Mouse (Mus musculus): ENCODE data around the gene Saa1.
A peak's percentile ranks its signal among the peaks of the same experiment; 100 is the strongest.
"Not testable (repeated sequence)": the region's sequence is repeated elsewhere in the genome, so short reads cannot be mapped to it uniquely, and the experiment has no call there.

Gene Saa1

GRCm38 (mm10) chr7:46742880-46743279 is at the start of gene Saa1:
Gene Saa1, minus strand, starts transcription at chr7:46742980.
- not testable (repeated sequence) for DNase-seq (ENCODE audit: low spot score in 2 of 2)

- no peak for DNase-seq (ENCODE audit: low spot score in 2 of 2)
Observed at GRCm38 (mm10) chr7:46789177-46789849, 46.5 kb upstream of the Saa1 start.

DNA sequence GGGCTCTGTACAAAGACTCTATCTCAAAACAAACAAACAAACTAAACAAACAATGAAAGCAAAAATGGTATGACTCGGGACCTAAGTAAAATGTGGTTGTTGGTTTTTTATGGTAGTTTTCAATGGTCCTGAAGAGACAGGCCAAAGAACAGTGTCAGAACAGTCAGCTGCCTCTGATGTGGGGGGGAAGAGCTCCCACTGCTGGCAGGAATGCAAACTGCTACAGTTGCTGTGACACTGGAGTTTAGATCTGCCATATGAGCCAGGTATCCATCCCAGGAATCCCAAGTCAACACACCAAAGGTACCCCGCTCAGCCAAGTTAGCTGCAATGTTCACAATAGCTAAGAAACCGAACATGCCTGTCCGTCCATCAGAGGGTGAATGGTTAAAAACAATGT is 27.9 kb upstream of the Saa1 start:
- peak; percentile 54 to 57 for DNase-seq (ENCODE audit: low spot score in 2 of 2)

DNA sequence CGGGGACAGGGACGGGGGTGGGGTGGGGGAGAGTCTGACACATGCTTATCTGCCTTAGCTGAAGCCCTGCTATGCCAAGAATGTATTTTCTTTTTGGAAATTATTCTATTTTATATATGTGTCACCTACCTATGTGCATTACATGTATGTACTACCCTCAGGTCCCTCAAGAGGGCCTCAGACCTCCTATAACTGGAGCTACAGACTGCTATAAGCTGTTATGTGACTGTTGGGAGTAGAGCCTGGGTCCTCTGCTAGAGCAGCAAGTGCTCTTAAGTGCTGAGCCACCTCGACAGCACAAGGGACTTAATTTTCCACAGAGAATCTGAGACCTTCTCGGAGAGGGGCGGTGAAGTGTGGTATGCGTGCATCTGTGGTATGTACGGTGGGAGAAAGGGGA is 25.7 kb upstream of the Saa1 start:
- DNase-seq (ENCODE audit: low spot score in 2 of 2), result no peak

DNA sequence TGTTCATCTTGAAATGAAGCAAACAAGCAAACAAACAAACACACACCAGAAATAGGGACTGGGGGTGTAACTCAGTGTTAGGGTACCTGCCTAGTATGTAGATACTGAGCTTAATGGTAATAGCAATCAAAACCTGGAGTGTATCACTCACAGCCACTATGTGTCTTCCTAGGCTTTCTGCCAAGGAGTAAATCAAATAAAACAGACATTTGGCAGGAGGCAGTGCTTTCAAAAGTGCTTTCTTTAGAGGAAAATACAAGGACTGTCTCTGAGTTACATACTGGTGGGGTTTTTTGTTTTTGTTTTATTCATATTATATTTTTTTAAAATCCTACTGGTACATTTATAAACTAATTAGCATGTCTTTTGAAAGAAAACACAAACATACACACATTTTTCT is 24.6 kb upstream of the Saa1 start:
- no peak for DNase-seq (ENCODE audit: low spot score in 2 of 2)

DNA sequence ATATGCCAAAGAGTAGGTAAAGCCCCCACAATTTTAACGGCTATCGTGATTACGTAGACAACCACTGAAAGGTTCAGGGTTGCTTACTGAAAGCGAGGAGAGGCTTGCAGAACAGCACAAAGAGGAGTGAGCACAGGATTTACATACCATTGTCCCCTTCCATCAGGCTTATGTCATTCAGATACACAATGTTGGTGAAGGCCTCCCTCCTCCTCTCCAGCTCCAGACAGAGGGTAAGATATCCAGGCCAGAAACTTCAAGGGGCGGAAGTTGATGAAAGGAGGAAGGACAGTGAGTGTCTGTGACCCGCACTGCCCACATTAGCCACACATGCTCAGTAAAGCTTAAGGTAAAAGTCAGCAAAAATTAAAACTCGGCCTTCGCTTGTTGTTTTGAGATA is 21.9 kb upstream of the Saa1 start:
- DNase-seq (ENCODE audit: low spot score in 2 of 2), result no peak

DNA sequence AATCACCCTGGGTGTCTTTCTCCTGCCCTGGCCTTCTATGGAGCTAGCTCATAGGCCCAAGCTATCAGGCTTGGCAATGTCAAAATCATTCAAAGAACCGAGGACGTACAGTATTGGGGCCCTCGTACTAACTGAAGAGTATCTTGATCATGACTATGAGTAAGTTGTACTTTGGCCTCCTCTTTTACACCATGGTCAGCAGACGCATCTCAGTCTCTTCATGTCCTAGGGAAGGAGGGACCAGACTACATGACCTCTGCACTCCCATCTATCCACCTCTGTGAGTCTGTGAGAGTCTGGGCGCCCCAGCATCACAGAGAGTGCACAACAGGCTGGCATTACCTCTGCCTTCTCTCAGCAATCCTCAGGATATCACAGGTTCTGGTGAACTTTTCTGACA is 19.8 kb upstream of the Saa1 start:
- DNase-seq (ENCODE audit: low spot score in 2 of 2), result no peak

DNA sequence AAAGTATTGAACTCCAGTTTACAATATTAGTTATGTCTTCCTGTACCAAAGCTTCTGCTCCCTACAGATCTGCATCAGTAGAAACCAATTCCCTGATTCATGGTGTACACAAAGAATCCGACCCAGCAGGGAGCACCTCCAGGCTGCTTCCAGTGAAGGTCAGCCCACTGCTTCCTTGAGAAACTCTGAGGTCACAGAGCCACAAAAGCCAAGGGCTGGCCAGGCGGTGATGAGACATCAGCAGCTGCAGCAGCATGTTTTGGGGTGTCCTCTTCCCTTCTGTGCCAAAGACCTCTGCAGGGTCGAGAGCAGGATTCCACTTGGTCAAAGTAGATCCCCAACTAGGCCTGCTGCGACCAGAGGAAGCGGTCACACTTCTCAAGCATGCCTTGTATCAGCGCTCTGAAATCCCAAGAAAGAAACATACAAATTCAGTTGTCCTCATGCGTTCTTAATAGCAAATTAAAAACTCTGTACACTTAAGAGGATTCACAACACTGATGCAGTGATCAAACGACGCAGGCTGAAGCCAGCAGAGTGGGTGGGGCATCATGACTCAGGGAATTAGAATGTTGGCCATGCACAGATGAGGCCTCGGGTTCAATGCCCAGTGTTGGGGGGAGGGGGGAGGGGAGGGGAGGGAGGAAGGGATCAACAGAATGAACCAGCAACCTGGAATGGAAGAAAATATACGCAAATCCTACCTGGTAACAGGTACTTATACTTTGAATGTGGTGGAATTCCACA is 18.4 kb upstream of the Saa1 start:
- DNase-seq (ENCODE audit: low spot score in 2 of 2), result no peak

DNA sequence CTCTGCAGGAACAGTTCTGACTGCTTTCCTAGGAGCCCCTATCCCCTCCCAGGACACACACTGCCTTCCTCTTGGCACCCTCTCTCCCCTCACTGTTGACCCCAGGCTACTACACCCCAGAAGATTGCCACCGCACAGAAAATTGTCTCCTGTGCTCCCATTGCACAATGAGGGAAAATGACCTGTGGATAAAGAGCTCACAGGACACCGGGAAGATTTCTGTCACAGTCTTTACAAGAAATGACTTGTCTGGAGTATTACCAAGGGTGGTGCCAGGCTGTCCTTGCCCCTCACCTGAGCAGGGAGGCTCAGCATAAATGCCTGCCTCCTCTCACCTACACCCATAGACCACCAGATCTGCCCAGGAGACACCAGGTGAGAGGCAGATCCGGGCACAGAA is 8.7 kb upstream of the Saa1 start, which contains the start of gene Saa2:
Gene Saa2, plus strand, starts transcription at position 301 of the 400 bp plus-strand sequence.
- DNase-seq (ENCODE audit: low spot score in 2 of 2), result no peak

DNA sequence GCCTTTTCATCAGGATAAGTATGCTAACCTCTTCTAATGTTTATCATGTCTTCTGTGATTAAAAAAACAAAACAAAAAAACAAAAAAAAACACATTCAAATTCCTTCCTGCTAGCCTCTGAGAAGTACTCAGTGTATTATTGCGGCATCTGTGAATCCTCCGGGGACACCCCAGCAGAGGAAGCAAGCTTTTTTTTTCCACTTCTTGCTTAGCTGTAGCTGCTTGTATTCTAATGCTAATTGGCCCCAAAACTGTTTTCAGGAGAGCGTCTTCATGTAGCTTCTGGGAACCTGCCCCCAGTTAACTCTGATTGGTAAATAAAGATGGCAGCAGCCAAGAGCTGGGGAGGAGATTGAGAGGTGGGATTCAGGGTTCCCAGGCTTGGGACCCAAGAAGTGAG is 5.7 kb upstream of the Saa1 start:
- DNase-seq (ENCODE audit: low spot score in 2 of 2), result no peak

DNA sequence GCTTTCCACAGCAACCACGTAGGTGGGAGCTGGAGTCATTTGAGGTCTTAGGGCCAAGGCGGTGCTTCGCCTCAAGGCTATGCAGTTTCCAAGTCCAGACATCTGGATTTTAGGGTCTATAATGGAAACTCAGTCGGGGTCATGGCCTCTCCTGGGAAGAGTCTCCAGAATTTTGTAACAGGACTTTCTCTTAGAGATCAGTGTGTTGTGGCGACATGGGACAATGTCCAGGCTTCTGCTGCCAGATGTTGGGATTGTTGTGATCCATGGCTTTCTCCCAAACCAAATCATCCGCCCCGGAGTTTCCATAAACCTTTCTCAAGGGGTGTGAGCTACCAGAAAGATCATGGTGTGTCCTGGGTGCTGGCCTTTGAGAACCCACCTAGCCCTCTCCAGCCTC is 3.6 kb upstream of the Saa1 start:
- no peak for DNase-seq (ENCODE audit: low spot score in 2 of 2)

- DNase-seq (ENCODE audit: low spot score in 2 of 2), result no peak
Observed at GRCm38 (mm10) chr7:46745816-46746215, 3.0 kb upstream of the Saa1 start.

DNA sequence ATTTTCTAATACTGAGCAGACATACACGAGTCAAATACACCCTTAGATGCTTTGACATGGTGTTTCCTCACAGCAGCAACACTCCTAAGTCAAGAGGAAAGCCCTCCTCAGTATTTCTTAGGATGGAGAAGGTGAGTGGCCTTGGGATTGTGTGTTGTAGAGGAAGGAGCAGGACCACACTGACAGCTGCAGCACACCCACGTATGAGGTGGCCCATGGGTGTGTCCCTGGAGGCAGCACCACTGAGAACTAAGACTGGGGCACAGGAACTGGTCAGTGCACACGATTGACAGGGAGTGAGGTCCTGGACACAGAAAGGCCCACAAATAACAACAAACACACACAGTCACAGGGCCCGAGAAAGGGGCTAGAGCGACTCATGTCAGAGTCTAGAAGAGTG is 2.7 kb downstream of the Saa1 start:
- not testable (repeated sequence) for DNase-seq (ENCODE audit: low spot score in 2 of 2)

DNA sequence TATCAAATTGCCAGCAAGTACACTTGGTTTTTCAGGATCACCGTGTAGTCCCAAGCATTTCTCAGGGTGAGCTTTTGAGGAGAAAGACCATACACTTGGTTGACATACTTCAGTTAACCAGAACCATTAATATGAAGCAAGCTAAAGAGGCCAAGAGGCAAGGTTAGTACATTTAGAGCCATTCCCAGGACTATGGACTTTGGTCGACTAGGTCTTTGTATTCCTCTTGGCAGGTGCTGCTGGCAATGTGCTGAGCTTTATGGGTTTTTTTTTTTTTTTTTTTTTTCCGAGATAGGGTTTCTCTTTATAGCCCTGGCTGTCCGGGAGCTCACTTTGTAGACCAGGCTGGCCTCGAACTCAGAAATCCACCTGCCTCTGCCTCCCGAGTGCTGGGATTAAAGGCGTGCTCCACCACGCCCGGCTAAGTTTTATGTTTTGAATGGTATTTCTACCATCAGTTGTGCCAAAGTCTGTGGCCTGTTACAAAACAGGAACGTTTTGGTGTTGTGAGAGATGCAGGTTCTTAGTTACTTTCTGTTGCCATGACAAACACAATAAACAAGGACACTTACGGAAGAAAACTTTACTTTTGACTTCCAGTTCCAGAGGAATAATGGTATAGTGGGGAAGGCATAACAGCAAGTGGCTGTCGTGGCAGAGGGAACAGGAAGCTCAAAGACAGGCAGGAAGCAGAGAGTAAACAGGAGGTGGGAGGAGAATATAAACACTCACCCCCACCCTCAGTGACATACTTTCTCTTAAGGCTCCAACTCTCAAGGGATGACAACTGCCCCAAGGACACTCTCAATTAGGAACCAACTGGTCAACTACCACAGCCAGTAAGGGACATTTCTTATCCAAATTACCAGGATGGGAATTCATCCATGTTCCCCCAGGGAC is 4.0 kb downstream of the Saa1 start:
- no peak for DNase-seq (ENCODE audit: low spot score in 2 of 2)

GRCm38 (mm10) chr7:46734983-46735382 is 7.8 kb downstream of the Saa1 start:
- no peak for DNase-seq (ENCODE audit: low spot score in 2 of 2)

DNA sequence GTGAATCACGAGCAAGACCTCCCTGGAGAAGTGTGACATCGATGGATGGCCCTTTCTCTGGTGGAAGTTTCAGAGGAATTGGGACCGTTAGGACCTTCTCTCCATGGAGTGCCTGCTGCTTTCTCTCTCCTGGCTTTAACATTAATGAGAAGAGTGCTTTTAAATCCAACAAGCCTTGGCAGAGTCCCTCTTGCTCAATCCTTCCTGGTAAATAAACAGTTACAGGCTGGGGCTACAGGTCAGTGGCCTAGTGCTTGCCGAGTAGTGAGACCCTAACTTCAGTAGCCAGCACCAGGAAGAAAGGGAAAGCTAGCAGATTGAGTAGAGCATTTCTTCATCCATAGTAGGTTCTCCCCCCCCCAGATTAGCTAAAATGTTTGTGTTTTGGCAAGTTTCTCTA is 10.3 kb downstream of the Saa1 start, which contains the start of gene Saa4:
Gene Saa4, minus strand, starts transcription at position 146 of the 400 bp plus-strand sequence.
- DNase-seq (ENCODE audit: low spot score in 2 of 2), result no peak

GRCm38 (mm10) chr7:46727584-46727983 is 15.2 kb downstream of the Saa1 start:
- no peak for DNase-seq (ENCODE audit: low spot score in 2 of 2)

GRCm38 (mm10) chr7:46724396-46724795 is 18.4 kb downstream of the Saa1 start:
- peak; percentile 20 to 30 for DNase-seq (ENCODE audit: low spot score in 2 of 2)

DNA sequence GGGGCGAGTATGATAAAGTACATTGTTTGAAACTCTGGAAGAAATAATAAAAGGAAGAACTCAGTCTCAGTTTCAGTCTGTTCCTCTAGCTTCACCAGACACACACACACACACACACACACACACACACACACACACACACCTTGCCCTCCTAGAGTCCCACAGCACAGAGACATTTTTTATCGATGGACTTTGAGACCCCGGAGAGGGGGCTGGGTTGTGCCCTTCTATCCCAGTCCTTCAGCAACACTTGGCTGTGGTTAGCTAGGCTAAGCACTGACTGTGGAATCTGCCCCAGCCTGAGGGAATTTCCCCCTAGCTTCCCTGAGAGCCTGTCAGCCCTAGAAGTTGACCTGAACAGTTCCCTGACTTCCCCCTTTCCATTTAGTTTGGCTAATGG is 18.9 kb downstream of the Saa1 start:
- no peak for DNase-seq (ENCODE audit: low spot score in 2 of 2)

- DNase-seq (ENCODE audit: low spot score in 2 of 2), result no peak
Observed at GRCm38 (mm10) chr7:46723354-46723753, 19.4 kb downstream of the Saa1 start.

DNA sequence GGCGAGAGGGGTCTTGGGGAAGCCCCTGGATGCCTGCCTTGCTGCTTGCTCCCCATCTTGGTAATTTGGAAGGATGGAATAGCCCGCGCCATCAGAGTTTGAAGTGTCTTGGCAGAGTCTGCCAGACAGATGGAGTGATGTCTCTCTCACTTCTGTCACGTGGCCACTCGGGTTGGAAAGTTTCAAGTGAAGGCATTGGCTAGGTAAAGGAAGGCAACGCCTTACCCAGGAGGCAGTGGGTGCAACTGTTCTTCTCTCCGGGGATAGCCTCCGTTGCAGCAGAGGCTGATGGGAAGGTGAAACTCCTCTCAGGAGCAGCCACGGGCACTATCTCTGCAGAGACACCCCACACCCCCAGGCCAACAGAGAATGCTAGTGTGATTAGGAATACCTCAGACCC is 22.3 kb downstream of the Saa1 start:
- no peak for DNase-seq (ENCODE audit: low spot score in 2 of 2)

DNA sequence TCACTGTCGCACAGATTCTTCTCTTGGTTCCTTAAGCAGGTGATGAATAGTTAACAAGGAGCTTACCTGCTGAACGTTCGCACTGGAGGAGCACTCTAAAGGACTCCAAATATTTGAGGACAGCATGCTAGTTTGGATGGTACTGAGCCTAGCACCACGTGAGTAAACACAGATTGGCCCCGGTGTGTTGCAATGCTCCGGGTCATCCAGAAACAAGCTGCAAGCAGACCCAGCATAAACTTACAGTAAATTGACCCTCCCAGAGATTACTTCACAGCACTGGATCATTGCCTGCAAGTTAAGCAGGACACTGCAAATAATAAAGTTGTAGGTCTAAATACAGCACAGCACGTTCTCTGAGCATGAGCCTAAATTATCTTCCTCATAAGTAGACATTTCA is 23.3 kb downstream of the Saa1 start:
- no peak for DNase-seq (ENCODE audit: low spot score in 2 of 2)
